Mouse (Mus musculus) layer of hippocampus, adult 11-12 months (tissue): ENCODE data around the gene Aqp9.
"Not testable (repeated sequence)": the region's sequence is repeated elsewhere in the genome, so short reads cannot be mapped to it uniquely, and the experiment has no call there.

ENCODE experiments used
- DNase-seq: peaks from one replicate; pipeline ENCODE4 v3.0.0; 2022; ENCODE audit warnings: low spot score

The Aqp9 gene

DNA sequence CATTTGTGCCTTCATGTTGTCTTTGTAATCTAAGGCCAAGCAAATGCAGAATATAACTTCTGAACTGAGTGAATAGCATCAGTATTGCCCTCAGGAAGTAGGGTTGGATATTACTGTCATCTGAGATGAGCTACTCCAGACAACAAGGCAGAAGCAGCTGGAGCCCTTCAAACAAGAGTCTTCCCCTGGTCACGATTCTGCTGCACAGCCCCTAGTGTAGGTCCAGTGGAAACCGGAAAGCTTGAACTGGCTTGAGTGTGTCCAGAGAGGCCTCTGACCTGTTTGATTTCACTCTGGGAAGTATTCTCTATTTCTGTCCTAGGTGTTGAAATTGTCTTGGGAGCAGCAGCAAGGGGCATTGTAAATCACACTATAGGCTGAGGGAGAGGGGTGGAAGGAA is 29.5 kb downstream of the Aqp9 start:
- no peak for DNase-seq

DNA sequence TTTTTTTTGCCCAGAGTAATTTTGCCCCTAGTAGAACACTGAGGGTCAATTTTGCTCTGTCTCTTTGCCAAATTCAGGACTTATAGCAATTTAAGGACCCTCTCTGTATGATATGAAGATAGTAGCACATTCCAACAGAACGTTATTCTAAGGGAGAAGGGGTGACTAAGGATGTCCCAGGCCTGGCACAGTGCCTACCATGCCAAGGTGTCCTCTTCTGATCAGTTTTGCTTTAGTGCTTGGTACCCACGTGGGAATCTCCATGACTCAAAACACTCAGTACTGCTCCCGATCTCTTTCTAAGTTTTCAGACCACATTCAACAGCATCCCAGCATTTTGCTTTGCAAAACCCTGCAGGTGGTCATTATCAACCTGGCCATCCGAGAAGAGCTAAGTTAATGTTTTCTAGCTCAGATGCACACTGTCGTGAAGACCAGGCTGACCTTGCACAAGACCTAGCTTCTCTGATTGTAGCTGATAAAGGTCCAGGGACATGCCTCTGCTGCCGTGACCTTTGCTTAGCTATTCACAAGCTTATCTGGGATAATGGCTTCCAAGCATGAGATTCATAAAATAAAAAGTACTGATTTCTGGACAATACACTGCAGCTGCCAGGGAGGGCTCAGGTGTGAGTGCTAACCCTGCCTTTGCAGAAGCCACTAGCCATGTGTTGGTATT is 31.1 kb downstream of the Aqp9 start:
- no peak for DNase-seq

DNA sequence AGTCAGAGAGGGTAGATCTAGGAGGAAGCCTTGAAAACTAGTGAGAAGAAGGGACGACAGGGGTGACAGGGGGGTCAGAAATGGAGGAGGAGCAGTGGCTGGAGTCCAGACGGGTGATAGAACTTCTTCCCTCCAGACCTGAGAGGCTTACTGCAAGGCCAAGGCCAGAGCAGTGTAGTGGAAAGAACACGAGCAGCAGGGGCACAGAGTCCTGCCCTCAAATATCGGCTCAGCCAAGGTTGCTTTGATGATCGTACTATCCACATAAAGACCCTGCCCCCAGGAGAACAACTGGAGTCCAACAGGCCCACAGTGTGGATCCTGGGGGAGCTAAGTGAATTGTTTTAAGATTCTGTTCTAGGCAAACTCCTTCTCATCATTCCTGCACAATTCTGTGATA is 33.4 kb downstream of the Aqp9 start:
- DNase-seq, result no peak

DNA sequence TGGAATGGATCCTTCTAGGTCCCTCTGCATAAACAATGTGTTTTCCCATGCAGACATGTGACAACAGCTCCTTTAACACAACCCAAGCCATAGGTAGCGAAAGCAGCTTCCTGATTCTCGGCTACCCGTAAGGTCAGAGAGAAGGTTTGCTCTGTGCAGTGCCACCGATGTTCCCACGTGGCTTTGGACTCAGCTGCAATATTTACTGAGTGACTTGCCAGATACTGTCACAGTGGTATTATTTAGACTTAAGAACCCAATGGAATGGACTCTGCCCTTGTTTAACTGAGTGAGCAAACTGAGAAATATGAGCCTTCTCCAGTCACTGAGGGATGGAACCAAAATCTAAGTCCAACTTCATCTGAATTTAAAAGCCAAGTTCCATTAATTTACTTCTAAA is 35.3 kb downstream of the Aqp9 start:
- DNase-seq, result no peak

DNA sequence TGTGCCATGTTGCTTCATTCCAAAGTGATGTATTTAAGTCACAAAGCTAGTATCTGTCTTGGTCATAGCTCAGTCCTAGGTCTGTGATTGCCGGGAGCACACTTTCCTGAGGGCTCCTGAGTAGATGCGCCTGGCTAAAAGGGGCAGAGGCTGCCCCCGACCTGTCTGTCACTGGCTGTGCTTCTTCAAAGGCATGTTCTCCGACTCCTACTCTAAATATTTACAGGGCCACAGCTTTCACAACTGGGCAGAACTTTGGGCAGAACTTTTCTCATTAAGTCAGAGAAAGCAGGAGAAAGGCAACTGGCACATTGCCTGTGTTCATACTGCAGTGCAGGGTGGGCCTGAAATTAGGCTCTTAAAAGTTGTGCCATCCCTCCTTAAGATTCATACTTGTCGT is 36.7 kb downstream of the Aqp9 start:
- no peak for DNase-seq

DNA sequence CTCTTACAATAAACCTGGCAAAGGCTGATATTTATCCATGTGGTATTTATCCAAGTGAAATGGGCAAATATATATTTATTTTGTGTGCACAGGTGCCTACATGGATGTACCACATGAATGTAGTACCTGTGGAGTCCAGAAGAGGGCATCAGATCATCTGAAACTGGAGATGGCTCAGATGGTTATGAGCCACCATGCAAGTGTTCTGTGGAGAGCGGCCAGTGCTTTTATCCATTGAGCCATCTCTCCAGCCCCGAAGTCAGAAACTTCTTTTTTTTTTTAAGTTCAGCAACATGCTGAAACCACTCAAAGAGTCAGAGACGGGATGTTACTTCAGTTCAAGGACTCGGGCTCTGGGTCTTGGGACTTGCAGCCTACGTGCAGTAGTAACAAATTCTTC is 39.6 kb downstream of the Aqp9 start:
- peak; percentile 74 for DNase-seq

DNA sequence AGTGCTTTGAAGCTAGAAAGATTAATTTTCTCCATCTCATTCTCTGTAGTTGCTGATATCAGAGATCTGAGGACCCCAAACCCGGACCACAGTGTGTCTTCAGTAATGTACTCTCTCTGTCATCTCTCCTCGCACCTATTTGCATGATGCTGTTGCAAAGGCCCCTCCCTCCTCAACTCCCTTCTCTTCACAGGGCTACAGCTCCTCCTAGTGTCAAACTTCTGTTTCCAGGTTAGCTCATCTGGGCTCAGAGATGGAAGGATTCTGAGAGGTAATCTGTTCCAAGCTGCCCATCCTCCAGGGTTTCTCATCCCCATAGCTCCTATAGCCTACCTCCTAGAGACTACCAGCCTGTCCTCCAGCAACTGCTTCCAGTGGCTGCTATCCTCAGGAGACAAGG is 42.3 kb downstream of the Aqp9 start:
- peak; percentile 42 for DNase-seq

DNA sequence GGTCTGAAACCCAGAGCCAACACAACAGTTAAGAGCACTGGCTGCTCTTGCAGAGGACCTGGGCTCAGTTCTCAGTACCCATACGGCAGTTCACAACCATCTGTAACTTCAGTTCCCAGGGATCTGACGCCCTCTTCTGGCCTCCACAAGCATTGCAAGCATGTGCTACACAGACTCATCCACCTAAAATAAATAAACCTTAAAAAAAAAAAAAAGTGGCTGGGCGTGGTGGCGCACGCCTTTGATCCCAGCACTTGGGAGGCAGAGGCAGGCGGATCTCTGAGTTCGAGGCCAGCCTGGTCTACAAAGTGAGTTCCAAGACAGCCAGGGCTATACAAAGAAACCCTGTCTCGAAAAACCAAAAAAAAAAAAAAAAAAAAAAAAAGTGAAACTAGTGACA is 45.4 kb downstream of the Aqp9 start:
- not testable (repeated sequence) for DNase-seq

DNA sequence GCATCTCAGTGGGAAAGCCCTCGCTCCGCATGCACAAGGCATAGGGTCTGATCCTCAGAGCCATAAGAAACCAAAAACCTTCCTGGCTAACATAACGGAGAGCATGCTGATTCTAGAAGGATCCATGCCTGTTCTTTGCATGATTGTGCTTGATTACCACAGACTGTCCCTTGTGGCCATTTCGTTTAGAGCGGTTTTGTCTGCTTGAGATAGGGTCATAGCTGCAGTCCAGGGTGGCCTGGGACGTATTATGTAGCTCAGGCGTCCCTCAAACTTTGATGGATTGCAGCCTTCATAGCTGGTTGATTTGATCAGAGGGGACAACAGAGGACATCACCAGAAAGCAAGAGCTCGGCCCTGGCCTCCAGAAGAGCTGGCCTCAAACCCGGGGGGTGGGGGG is 47.6 kb downstream of the Aqp9 start:
- DNase-seq, result no peak

DNA sequence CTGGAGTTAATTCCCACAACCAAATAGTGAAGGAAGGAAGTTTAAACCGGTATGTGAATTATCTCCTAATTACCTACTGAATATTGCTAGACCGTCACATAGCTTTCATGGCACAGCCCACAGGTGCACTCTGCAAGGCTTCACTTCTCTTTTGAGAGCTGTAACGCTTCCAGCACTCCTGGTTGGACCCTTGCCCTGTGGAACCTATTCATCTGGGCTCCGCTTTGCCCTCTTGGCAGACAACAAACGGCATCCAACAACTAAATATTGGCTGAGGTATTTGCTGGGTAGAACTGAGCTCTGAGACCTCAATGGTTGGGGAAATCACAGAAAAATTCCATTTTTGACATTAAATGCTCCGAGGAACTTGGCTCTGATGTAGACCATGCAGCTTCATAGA is 55.3 kb downstream of the Aqp9 start:
- no peak for DNase-seq

DNA sequence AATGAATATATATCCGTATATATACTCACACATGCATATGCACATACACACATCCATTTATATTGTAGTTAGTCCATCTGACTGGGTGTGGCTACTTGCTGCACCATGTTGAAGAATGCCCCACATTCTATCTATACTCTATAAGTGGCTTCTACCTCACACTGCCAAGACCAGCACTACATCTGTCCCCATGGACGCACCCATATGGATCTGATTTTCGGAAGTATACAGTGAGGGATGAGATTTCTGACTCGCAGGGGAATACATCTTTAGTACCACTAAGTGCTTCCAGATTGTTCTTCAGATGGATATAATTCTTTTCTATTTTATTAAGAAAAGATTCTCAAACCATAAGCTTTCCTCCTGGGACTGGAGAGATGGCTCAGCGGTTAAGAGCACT is 65.0 kb downstream of the Aqp9 start:
- DNase-seq, result no peak

DNA sequence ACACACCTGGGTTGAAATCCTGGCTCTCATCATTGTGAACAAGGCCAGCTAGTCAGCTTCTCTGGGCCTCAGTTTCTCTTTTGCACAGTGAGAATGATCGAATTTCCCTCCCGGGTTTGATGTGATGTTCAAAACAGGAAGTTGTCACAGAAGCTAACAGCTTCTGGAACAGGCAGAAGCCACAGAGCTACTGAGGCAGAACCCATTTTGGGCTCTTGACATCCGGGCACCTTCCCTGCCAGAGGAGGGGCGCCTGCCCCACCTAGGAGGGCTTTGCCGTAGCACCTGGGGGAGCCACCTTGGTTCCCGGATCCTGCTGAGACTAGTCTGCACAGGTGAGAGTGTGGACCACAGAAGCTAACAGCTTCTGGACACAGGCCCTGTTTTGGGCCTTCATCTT is 74.4 kb downstream of the Aqp9 start:
- DNase-seq, result no peak

DNA sequence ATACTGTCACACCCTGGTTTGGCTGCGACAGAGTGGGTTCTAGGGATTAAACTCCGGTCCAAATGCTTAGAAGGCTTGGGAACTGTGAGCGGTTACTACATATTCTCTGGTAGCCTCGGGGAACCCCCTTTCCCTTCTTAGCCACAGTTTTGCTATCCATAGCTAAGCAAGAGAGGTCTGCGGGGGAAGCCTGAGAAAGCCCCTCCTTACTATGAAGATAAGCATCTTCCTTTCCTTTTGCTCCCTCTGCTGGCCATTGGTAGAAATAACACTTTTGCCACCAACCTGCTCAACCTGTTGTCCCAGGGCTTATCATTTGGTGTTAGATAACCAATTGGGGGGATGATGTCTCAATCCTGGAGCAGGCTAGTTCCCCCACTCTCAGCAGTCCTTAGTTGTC is 76.4 kb downstream of the Aqp9 start:
- DNase-seq, result no peak

DNA sequence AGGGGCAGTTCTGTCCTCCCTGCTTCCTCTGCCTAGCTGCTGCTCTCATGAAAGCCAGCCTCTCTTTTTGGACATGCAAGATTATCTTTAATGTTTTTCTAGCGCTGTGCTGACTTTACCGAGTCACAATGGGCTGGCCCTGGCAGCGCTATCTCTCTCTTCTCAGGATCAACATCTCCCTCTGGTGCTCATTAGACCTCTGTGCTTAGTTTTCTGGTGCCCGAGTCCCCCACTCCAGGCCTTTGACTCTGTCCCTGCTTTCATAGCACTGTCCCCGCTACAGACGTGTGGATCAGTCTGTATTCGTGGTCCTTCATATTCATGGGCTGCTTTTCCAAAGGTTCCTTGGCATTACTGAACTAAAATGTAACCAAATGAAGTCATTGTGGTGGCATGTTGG is 89.3 kb downstream of the Aqp9 start:
- DNase-seq, result no peak

DNA sequence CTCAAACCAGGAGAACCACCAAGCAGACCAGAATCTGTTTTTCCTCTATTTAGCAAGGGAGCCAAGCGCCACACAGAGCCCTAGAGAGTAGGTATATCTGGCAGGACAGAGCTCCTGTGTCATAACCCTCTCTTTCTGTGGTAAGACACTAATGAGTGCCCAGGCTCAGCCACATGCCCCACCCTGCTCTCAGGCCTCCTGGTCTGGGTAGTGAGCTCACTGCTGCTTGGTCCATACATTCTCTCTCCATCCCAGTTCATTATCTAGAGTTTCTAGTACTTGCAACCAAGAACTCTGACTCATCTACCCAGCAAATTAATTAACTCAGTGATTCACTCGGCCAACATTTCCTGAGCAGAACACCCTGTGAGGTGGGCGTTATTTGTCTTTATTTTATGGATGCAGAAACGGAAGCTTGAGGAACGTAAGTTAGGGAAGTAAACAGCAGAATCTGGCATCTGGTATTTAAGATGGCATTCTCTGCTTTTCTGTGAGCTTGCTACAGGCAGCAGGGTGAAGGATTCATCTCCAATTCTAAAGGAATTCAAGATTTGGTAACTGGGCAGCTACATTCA is 91.1 kb downstream of the Aqp9 start:
- DNase-seq, result no peak

DNA sequence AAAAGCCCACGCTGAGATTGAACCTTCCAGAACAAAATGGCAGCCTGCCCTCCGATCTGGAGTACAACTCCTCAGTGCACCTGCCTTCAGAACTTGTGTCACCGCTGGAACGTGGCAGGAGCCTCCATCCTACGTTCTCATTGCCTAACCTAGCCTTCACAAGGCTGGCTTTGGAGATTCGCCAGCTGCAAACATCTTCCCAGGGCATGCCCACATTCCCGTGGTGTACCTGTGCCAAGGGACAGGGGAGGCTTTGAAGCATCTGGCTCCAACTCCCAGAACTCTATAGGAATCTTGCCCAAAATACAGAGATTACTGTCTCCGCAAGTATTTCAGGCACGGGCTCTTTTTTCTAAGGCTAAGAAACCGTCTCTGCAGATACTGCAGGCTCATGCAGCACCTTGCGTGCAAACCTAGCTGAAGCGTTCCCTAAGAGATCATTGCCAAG is 92.3 kb downstream of the Aqp9 start:
- peak; percentile 54 for DNase-seq

DNA sequence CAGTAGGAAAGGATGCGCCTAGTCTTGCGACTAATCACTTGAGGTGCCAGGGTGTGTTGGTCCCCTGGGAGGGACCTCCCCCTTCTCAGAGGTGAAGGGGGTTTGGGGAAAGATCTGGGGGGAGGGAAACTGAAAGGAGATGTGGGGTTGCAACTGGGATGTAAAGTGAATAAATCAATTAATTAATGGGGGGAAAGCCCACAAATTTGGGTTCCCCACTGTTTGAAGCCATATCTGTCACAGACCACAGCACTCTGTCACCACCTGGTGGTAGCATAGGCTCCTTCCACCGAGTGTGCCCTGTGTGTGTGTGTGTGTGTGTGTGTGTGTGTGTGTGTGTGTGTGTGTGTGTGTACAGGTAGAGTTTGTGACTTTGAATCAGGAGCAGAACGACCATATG is 94.7 kb downstream of the Aqp9 start:
- DNase-seq, result peak; percentile 57

DNA sequence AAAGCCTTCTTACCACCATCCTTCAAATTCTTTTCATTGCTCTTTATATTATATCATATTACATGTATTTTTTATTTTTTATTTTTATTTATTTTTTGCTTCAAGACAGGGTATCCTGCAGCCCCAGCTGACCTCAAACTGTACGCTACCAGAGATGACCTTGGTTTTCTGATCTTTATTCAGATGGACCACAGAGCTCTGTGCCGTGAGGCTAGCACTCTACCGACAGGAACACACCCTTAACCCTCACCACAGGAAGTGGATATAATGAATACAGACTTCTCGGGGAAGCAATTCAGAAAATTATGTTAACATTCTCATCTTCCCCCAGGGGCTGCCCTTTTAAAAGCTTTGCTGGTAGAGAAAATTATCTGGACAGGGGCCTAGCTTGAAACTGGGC is 95.4 kb downstream of the Aqp9 start:
- DNase-seq, result no peak

DNA sequence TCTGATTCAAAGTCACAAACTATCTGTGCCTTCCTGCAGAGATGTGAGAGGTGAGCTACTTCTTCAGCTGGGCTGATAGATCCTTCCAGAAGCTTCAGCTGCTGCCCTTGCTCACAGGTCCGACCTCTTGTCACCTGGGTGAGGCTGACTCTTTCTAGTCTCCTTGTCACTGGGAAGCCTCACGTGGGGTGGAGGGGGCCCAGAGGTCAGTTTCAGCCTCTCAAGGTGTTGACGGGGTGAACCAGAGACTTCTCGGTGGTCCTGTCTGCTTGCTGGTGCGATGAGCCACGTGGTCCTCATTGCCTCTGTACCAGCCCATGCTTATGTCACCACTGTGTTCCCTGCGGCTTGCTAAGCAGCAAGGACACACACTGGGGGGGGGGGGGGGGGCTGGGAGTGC is 96.0 kb downstream of the Aqp9 start:
- no peak for DNase-seq

DNA sequence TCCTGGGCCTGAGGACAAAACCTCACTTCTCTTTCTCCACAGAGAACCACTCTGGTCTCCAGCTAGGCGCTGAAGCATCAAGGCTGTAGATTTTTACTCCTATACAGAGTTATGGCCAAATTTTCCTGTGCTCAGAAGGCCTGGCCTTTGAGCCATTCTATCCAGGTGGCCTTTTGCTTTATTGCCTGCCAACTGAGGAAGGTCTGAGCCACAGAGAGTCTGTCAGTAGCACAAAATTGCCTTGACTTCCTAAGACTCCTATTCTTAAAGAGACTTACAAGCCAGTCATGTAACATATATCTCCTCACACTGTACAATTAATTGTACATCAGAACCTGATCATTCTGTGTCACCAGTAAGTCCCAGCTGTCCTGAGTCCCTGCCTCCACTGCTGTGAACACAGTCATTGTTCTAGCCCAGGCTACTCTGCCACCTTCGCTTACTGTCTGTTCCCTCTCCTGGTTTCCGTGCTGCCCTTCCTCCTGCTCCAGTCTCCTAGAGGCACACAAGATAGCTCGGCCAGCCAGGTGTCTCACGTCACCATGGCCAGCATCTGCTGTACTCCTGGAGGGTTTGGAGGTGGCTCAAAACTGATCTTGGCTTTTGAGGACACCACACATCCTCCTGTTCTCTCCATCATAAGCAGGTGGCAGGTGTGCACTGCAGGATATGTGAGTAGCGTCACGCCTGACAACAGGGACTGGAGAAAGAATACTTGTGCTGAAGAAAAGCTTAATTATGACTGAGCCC is 96.7 kb downstream of the Aqp9 start:
- DNase-seq, result no peak

DNA sequence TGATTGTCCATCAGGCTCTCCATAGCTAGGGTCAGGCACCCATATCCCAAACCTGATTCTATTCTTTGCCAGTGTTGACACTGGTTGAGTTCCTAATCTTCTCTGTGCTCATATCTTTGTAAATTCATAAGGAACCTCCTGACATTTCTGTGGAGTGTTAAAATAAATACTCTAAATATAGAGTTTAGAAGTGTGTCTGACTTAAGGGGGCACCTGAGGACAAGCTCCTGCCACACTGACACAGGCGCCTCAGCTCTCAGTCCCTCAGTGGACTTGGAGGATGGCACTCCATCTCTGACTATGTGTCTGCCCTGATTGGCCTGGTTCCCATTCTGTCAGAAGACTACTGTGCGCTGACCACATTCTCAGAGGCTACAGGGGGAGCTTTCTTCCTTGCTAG is 97.9 kb downstream of the Aqp9 start:
- no peak for DNase-seq

DNA sequence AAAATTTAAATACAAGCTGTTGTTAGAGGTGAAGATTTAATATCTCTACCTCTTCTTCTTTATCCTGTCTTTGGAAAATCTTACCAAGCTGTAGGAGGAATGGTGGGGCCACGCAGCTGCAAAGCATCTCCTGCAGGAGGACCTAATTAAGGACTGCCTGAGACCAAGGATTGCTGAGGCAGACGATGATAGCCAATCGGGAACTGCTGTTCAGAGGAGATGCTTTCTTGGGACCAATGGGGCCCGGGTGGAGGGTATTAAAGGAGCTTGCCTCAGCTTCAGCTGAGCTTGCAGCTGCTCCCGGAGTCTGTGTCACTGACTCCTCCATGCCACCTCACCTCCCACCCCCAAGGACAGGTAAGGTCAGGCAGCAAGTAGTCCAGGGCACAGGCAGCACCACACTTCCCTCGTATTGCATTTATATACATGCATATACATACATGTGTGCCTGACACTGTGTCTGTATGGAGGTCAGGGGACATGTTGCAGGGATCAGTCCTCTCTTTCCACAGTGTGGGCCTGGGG is 99.6 kb downstream of the Aqp9 start:
- no peak for DNase-seq

DNA sequence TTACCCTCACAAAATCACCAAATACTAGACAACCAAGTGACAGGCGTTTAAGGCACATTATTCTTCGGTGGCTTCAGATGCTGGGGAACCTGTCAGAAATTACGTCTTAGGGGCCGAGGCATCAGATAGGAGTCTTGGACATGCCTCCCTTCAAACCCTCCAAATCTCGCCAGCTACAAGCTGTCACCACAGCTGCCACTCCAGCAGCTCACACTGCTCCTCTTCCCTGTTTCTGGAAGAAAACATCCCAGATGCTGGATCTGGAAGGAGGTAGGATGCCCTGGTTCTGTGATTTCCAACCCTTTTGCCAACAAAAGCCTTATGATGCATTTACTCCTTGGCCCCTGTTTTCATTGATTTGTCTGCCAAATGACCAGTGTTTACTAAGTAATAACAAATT is 101.3 kb downstream of the Aqp9 start:
- no peak for DNase-seq
